Mouse (Mus musculus): ENCODE measurements at regions not wholly inside any gene's neighbourhood (a gene's known extent, or its start where the extent isn't known, plus 50 kb on each side); places are given as distances from the start of the nearest gene placed in this dataset.
A peak's percentile ranks its signal among the peaks of the same experiment; 100 is the strongest.

DNA sequence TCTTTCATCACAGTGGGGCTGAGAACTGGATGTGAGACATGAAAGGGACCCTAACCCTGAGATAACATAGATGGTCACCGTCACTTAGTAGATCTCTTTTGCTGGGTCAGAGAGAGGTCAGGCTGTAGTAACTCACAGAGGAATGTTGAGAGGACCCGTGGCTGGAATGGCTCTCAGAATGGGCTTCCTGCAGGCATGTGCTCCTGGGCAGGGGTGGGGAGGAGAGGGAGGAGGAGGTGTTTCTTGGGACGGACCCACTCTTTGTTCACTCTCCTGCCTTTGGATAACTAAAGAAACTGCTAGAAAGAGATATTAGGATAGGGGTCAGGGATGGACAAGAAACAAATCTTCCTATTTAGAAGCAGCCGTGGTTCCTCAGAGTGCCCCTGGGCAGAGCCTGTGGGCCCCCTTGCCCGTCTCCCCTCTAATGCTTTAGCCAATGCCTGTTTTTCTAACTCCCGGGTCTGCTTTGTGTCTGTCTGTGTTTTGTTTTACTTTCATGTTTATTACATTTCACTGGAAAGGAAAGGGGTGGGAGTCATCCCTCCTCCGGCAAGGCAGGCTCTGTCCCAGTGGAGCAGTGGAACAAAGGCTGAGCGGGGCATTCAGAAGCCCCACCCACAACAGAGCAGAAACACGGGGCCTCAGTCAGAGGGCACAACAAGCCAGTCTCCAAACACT lies 58.9 kb upstream of the Ppp2r5a start:
- TF ChIP-seq CTCF (IDR thresholded peaks at IDR 0.05) (no peak), POLR2A (IDR thresholded peaks at IDR 0.05; ENCODE audit: insufficient read depth, low read depth, low read length) (0 out of 2 replicates have a peak, but pooled peaks have one; percentile 57), EP300 (IDR thresholded peaks at IDR 0.05; ENCODE audit: insufficient read depth, low read depth, low read length) (peak; percentile 72; the same call in 1 of the 2 replicates)
